Mouse (Mus musculus) CH12.LX (cell line): ENCODE results near the gene Pabpn1l. TPM values are rescaled to one million over a fixed set of nuclear protein-coding genes. Genes with fewer than 3 reads are reported as not detected.

Experiments used
- DNase-seq: peaks from one replicate; pipeline ENCODE4 v3.0.0-alpha.2; 2013; ENCODE audit errors: extremely low read depth
- H3K27ac ChIP-seq: 2 replicates; pipeline ENCODE4 v1.5.1; 2012; ENCODE audit warnings: low read depth, mild to moderate bottlenecking, control low read depth, moderate library complexity; ENCODE audit not compliant: insufficient read depth
- H3K27me3 ChIP-seq: replicated peaks from 2 replicates; pipeline ENCODE3; 2012; ENCODE audit warnings: inconsistent platforms
- H3K36me3 ChIP-seq, 2 experiments: replicated peaks in 1 of 2; 2 replicates each; pipeline versions ENCODE3 to v1.6.1; 2012; ENCODE audit warnings: inconsistent platforms in 1 of 2, low read length in 1 of 2, mild to moderate bottlenecking in 1 of 2, mixed read lengths in 1 of 2, moderate library complexity in 1 of 2; ENCODE audit not compliant: control insufficient read depth in 1 of 2, insufficient read depth in 1 of 2
- H3K4me1 ChIP-seq, 2 experiments: 2 replicates each; pipeline ENCODE4 v1.6.1; 2012; ENCODE audit warnings: inconsistent platforms in 1 of 2, moderate library complexity in 1 of 2; ENCODE audit not compliant: insufficient read depth in 2 of 2, control insufficient read depth in 1 of 2
- H3K4me2 ChIP-seq: 2 replicates; pipeline ENCODE4 v1.6.1; 2012; ENCODE audit warnings: low read depth, mild to moderate bottlenecking, control low read depth; ENCODE audit not compliant: poor library complexity, insufficient read depth, severe bottlenecking
- H3K4me3 ChIP-seq, 3 experiments: fragments of 150-350 bp in 1 of 3; sonication (generic) in 1 of 3; replicated peaks in 1 of 3; 2 replicates each; pipeline versions ENCODE3 to v1.5.1; 2011 to 2012; ENCODE audit warnings: low read depth in 2 of 3, low read length in 2 of 3, mild to moderate bottlenecking in 2 of 3, moderate library complexity in 2 of 3, control low read depth in 1 of 3, improper control_type of control experiment in 1 of 3, inconsistent platforms in 1 of 3, mixed read lengths in 1 of 3; ENCODE audit not compliant: poor library complexity in 1 of 3
- H3K79me2 ChIP-seq: replicated peaks from 2 replicates; pipeline ENCODE4 v1.6.1; 2012; ENCODE audit warnings: mild to moderate bottlenecking, moderate library complexity; ENCODE audit not compliant: control insufficient read depth, poor library complexity, insufficient read depth, severe bottlenecking; ENCODE audit errors: extremely low read depth
- H3K9ac ChIP-seq: 2 replicates; pipeline ENCODE4 v1.6.1; 2012; ENCODE audit warnings: low read depth, mild to moderate bottlenecking, control low read depth, moderate library complexity; ENCODE audit not compliant: insufficient read depth
- H3K9me3 ChIP-seq: replicated peaks from 2 replicates; pipeline ENCODE3; 2012; ENCODE audit warnings: low read length, inconsistent platforms, mixed read lengths
- BHLHE40 ChIP-seq: IDR thresholded peaks from 2 replicates; pipeline ENCODE4 v1.6.1; 2011; ENCODE audit warnings: mild to moderate bottlenecking, low read depth, low read length, improper control_type of control experiment
- CHD1 ChIP-seq: IDR thresholded peaks from 2 replicates; pipeline ENCODE4 v1.6.1; 2012; ENCODE audit warnings: low read depth, low read length, improper control_type of control experiment, inconsistent platforms
- CHD2 ChIP-seq: IDR thresholded peaks from 2 replicates; pipeline ENCODE4 v1.6.1; 2011; ENCODE audit warnings: low read length, improper control_type of control experiment
- CTCF ChIP-seq, 2 experiments: IDR thresholded peaks in 1 of 2; conservative IDR thresholded peaks in 1 of 2; 2 replicates each; pipeline ENCODE4 v1.5.1; 2011 to 2012; ENCODE audit warnings: low read depth in 2 of 2, low read length in 2 of 2, improper control_type of control experiment in 1 of 2, inconsistent platforms in 1 of 2, mild to moderate bottlenecking in 1 of 2, moderate library complexity in 1 of 2
- ELF1 ChIP-seq: IDR thresholded peaks from 2 replicates; pipeline ENCODE4 v1.6.1; 2014; ENCODE audit warnings: low read depth, mild to moderate bottlenecking, inconsistent platforms, low read length, improper control_type of control experiment
- EP300 ChIP-seq: IDR thresholded peaks from 2 replicates; pipeline ENCODE4 v1.6.1; 2011; ENCODE audit warnings: low read length, improper control_type of control experiment
- ETS1 ChIP-seq: conservative IDR thresholded peaks from 2 replicates; pipeline ENCODE4 v1.6.1; 2012; ENCODE audit warnings: low read depth, mild to moderate bottlenecking, inconsistent platforms, low read length, improper control_type of control experiment, moderate library complexity
- JUN ChIP-seq: IDR thresholded peaks from 2 replicates; pipeline ENCODE4 v1.6.1; 2011; ENCODE audit warnings: low read depth, mild to moderate bottlenecking, low read length, improper control_type of control experiment, moderate library complexity; ENCODE audit not compliant: insufficient read depth
- JUND ChIP-seq: conservative IDR thresholded peaks from 2 replicates; pipeline ENCODE4 v1.6.1; 2011; ENCODE audit warnings: low read depth, low read length, improper control_type of control experiment
- MAFK ChIP-seq: IDR thresholded peaks from 2 replicates; pipeline ENCODE4 v1.6.1; 2011; ENCODE audit warnings: low read length, improper control_type of control experiment; ENCODE audit not compliant: insufficient replicate concordance
- MAX ChIP-seq: IDR thresholded peaks from 2 replicates; pipeline ENCODE4 v1.6.1; 2011; ENCODE audit warnings: low read length, improper control_type of control experiment
- MEF2A ChIP-seq: IDR thresholded peaks from 2 replicates; pipeline ENCODE4 v1.6.1; 2014; ENCODE audit warnings: low read depth, mild to moderate bottlenecking, inconsistent platforms, low read length, improper control_type of control experiment, borderline replicate concordance
- MXI1 ChIP-seq: IDR thresholded peaks from 2 replicates; pipeline ENCODE4 v1.6.1; 2011; ENCODE audit warnings: mild to moderate bottlenecking, low read depth, low read length, improper control_type of control experiment
- MYC ChIP-seq: IDR thresholded peaks from 2 replicates; pipeline ENCODE4 v1.6.1; 2011; ENCODE audit warnings: low read depth, mild to moderate bottlenecking, improper control_type of control experiment, low read length
- NRF1 ChIP-seq: IDR thresholded peaks from 2 replicates; pipeline ENCODE4 v1.6.1; 2014; ENCODE audit warnings: low read depth, mild to moderate bottlenecking, inconsistent platforms, low read length, improper control_type of control experiment, moderate library complexity
- PAX5 ChIP-seq: IDR thresholded peaks from 2 replicates; pipeline ENCODE4 v1.6.1; 2012; ENCODE audit warnings: low read length, inconsistent platforms, mixed read lengths
- POLR2A ChIP-seq: IDR thresholded peaks from 2 replicates; pipeline ENCODE4 v1.6.1; 2011; ENCODE audit warnings: low read depth, mild to moderate bottlenecking, improper control_type of control experiment, low read length
- RAD21 ChIP-seq: IDR thresholded peaks from 2 replicates; pipeline ENCODE4 v1.6.1; 2011; ENCODE audit warnings: low read depth, mild to moderate bottlenecking, low read length, improper control_type of control experiment, moderate library complexity
- SMC3 ChIP-seq: IDR thresholded peaks from 2 replicates; pipeline ENCODE4 v1.6.1; 2011; ENCODE audit warnings: low read depth, low read length, improper control_type of control experiment
- USF1 ChIP-seq: IDR thresholded peaks from 2 replicates; pipeline ENCODE4 v1.6.1; 2014; ENCODE audit warnings: low read depth, mild to moderate bottlenecking, inconsistent platforms, low read length, improper control_type of control experiment
- USF2 ChIP-seq: conservative IDR thresholded peaks from 2 replicates; pipeline ENCODE4 v1.6.1; 2011; ENCODE audit warnings: low read depth, low read length, improper control_type of control experiment
- ZMIZ1 ChIP-seq: IDR thresholded peaks from 2 replicates; pipeline ENCODE4 v1.6.1; 2012; ENCODE audit warnings: low read depth, mild to moderate bottlenecking, inconsistent platforms, low read length, improper control_type of control experiment
- dilution Hi-C: fragments of 300-500 bp; cut with MboI; formaldehyde crosslinking; loops from 2 replicates; pipeline ENCODE4 v1.14.3; 2020; ENCODE audit warnings: low sequenced_read_pairs; ENCODE audit not compliant: extremely low pct_unique_long_range_greater_than_20kb, extremely low pct_ligation_motif_present
- in situ Hi-C: fragments of 300-500 bp; cut with MboI; formaldehyde crosslinking; loops from 3 replicates; pipeline ENCODE4 v1.14.3; 2019; ENCODE audit warnings: low sequenced_read_pairs, low pct_ligation_motif_present, low pct_unique_long_range_greater_than_20kb, mixed read lengths
- polyA plus RNA-seq: library from polyadenylated mRNA; unstranded; fragments of >175 nt; gene quantifications from 2 replicates; pipeline ENCODE4 v1.2.1, GENCODE M21; 2012; ENCODE audit warnings: low read depth; ENCODE audit not compliant: insufficient read length
- total RNA-seq, 2 experiments: library from RNA; depleted of rRNA; stranded (reverse); fragments of 300-350 nt in 1 of 2; fragments of >200 nt in 1 of 2; gene quantifications; 2 replicates each; pipeline ENCODE4 v1.2.3; 2012 to 2014

Gene Pabpn1l
- total and polyA plus RNA-seq, 3 experiments = not detected

- in situ Hi-C loops = no loop called here
- no peak overlapping the region for H3K4me2 ChIP-seq
- H3K4me3 ChIP-seq = no peak overlapping the region
- H3K79me2 ChIP-seq = no peaks in the 10 kb centered on the region; the same call in 1 of the 2 replicates
- TF ChIP-seq PAX5 = no peak
- no peak for TF ChIP-seq USF2
- TF ChIP-seq ZMIZ1 = no peak
- no peak for TF ChIP-seq EP300
- no peak for TF ChIP-seq USF1
- no peak for TF ChIP-seq CHD1
- H3K4me1 ChIP-seq = peaks cover 17 to 39% of the 10 kb centered on the region in 2 experiments
- no peak overlapping the region for H3K27ac ChIP-seq
- dilution Hi-C loops = no loop called here
- peaks cover 36 to 97% of the 10 kb centered on the region in 2 experiments for H3K36me3 ChIP-seq
- no peaks in the 10 kb centered on the region for H3K27me3 ChIP-seq
- H3K9me3 ChIP-seq = no peaks in the 10 kb centered on the region
- H3K9ac ChIP-seq = no peak overlapping the region
- no peak for DNase-seq
Observed at GRCm38 (mm10) chr8:122670718-122671117, 48.2 kb upstream of the Pabpn1l start.

GRCm38 (mm10) chr8:122670001-122670400, 47.5 kb upstream of the Pabpn1l start:
- no peak for TF ChIP-seq USF1
- TF ChIP-seq MXI1 = no peak
- no peak for TF ChIP-seq POLR2A
- TF ChIP-seq RAD21 = no peak
- in situ Hi-C loops = no loop called here
- H3K36me3 ChIP-seq = peaks cover 36 to 96% of the 10 kb centered on the region in 2 experiments

GRCm38 (mm10) chr8:122669370-122669769, 46.8 kb upstream of the Pabpn1l start:
- H3K4me1 ChIP-seq = peaks cover 15 to 39% of the 10 kb centered on the region in 2 experiments
- dilution Hi-C loops = no loop called here

More at GRCm38 (mm10) chr8:122670001-122670400, 47.5 kb upstream of the Pabpn1l start:
- H3K4me1 ChIP-seq = peaks cover 18 to 39% of the 10 kb centered on the region in 2 experiments
- H3K27me3 ChIP-seq = no peaks in the 10 kb centered on the region
- dilution Hi-C loops = no loop called here
- no peak overlapping the region for H3K4me2 ChIP-seq
- no peaks in the 10 kb centered on the region for H3K9me3 ChIP-seq
- no peaks in the 10 kb centered on the region; the same call in 1 of the 2 replicates for H3K79me2 ChIP-seq
- DNase-seq = no peak
- no peak overlapping the region for H3K4me3 ChIP-seq
- H3K27ac ChIP-seq = no peak overlapping the region
- no peak overlapping the region for H3K9ac ChIP-seq

More at GRCm38 (mm10) chr8:122669370-122669769, 46.8 kb upstream of the Pabpn1l start:
- no peaks in the 10 kb centered on the region; the same call in 1 of the 2 replicates for H3K79me2 ChIP-seq
- in situ Hi-C loops = no loop called here
- H3K27me3 ChIP-seq = no peaks in the 10 kb centered on the region
- no peak overlapping the region for H3K4me3 ChIP-seq
- TF ChIP-seq BHLHE40 (no peak), USF1 (no peak), MAFK (no peak), JUN (no peak), RAD21 (no peak), NRF1 (no peak), SMC3 (no peak), ELF1 (no peak), MAX (no peak), MEF2A (no peak), JUND (no peak), CTCF (conservative IDR thresholded peaks at IDR 0.05 in 1 of 2, IDR thresholded peaks at IDR 0.05 in 1 of 2; ENCODE audit: low read depth in 2 of 2, low read length in 2 of 2) (no peak), ETS1 (no peak), MYC (no peak), CHD2 (no peak)
- TF ChIP-seq, all 38 proteins: peak for 0
- no peak for DNase-seq
- H3K27ac ChIP-seq = no peak overlapping the region
- no peak overlapping the region for H3K9ac ChIP-seq
- H3K4me2 ChIP-seq = no peak overlapping the region
- H3K36me3 ChIP-seq = peaks cover 33 to 96% of the 10 kb centered on the region in 2 experiments
- H3K9me3 ChIP-seq = no peaks in the 10 kb centered on the region
